Mouse (Mus musculus) ovary, postnatal 10 days (tissue): ENCODE measurements around the gene Ubc.

Experiments used
- DNase-seq: peaks from one replicate; pipeline ENCODE4 v3.0.0; 2022; ENCODE audit warnings: low spot score

Ubc gene

GRCm38 (mm10) chr5:125348487-125348886 is 41.5 kb downstream of the Ubc start:
- no peak for DNase-seq

GRCm38 (mm10) chr5:125348067-125348466 is 41.9 kb downstream of the Ubc start:
- no peak for DNase-seq

- DNase-seq, result no peak
Measured at GRCm38 (mm10) chr5:125344296-125344695, 45.7 kb downstream of the Ubc start.

- no peak for DNase-seq
Measured at GRCm38 (mm10) chr5:125341459-125342090, 48.4 kb downstream of the Ubc start.

DNA sequence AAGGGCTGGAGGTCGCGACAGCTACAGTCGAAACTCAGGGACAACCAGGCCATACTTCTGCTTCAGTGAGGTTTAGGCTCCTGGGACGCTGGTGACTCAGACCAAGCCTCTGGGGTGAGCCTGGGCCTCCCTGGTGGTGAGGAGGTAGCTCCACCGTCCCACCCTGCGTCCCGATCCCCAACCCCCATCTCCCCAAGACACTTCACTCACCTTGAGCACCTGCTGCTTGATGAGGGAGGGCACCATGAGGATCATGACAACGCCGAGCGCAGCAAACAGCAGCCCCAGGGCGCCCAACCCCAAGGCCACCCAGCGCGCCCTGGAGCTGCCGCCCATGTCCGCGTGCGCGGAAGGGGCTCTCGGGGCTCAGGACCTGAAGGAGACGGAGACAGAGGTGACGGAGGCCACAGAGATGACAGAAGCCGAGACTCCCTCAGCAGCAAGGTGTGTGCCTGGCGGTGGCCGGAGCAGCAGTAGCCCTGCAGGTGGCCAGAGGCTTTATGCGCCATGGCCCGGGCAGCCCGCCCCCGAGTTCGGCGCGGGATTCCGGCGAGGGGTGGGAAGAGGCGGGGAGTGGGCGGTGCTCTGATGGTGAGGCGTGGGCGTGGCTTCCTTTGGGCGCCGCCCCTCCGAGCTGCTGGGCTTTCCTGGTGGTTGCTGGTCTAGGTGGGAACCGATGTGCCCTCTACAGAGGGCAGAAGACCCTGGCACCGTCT is 49.3 kb downstream of the Ubc start, which contains the start of gene Scarb1:
Gene Scarb1, minus strand, starts transcription at position 548 of the 716 bp plus-strand sequence.
- DNase-seq, result peak; percentile 77

GRCm38 (mm10) chr5:125339851-125340531 is 50.0 kb downstream of the Ubc start:
- no peak for DNase-seq

DNA sequence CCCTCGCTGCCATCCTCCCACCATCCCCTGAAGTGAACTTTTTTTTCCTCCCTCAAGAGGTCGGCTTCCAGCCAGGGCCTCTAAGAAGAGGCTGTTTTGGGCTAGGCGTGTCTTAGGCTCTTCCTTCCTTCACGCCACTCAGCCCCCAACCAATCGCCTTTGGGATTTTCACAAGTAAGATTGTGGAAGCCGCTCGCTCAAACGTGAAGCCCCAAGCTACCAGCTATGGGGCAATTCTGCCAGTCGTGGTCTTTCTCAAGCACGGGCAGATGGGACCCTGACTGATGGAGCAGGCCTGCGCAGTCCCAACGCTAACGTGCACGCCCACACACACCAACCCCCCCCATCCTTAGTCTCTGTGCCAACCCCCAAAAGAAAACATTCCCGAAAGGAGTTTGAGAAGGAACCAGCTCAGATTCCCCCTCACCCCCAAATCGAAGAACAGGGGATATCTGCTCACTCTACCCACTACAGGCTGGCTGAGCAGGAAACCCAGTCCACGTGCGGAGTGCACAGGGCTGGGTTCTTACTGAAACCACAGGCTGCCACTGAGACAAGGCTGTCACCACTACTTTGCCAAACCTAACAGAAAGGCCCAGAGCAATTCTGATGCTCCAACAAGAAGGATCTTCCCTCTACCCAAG is 50.8 kb downstream of the Ubc start:
- DNase-seq, result no peak

DNA sequence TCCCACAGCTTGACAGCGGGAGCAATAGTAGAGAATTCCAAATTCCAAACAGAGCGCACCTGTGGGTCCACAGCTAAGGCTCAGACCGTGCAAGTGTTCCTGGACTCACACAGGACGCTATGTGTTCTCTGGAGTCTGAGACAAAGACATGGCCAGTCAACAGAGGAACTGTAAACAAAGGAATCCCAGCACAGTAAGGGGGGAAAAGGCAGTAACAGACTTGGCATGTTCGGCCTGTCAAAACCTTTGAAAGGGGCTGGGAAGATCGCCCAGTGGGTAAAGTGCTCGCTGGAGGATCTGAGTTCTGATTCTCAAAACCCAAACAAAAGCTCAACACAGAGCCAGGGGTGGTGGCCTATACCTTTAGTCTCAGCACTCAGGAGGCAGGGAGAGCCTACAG is 52.5 kb downstream of the Ubc start:
- DNase-seq, result no peak

DNA sequence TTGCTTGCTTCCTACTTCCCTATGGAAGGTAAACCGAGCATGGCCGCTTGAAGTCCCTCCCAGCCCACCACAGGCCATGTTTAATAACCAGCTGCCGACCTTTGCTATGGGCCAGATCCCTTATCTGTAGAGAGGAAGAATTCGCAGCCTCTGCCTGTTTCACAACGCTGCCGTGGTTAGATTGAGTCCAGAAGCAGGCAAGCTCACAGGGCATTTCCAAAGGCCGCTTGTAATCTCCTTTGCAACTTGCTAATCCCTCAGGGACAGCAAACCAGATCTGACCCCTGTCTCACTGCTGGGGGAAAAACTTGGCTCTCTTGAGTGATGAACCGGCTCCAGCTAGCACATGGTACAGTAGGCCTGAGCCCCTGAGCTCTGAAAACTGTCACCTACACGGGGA is 53.0 kb downstream of the Ubc start:
- no peak for DNase-seq
